Mouse (Mus musculus): ENCODE data around the gene Ccna1.

DNA sequence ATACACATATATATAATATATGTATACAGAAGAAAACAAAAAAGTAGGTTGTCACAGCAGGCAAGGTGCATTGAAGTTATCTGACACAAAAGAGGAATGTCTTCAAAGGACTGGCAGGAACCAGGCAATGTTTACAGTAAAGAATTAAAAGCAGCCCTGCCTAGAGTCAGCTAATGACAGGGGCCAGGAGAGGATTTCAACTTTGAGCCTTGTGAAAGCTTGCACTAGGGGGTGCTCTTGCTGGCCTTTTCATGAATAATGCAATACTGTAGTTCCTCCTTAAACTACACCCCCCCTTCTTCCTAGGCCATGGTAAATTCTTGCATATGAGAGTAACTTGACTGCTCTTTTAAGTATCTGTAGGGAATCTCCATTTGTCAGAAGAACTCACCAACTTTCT is 45.8 kb upstream of the Ccna1 start:
- no peak for TF ChIP-seq GATA1 (IDR thresholded peaks at IDR 0.05; ENCODE audit: borderline replicate concordance, low read length)
- no peak for TF ChIP-seq FLI1 (IDR thresholded peaks at IDR 0.05; ENCODE audit: low read length)

Data from megakaryocyte, embryonic 14.5 days (primary cell).